In genomic region chr16:94533679-94534078, GRCm38 (mm10) we compare ENCODE assay signal across 29 mouse cellular contexts. TPM values are rescaled to one million over a fixed set of nuclear protein-coding genes. Genes with fewer than 3 reads are reported as not detected.
DNase-seq lines count a peak whose midpoint lies in the region; ATAC-seq and TF ChIP-seq lines count a peak whose summit lies in the region.
"Had no signal": no experiment of that assay in that cellular context is flagged by ENCODE, and none has a peak within 500 bp of the region (broad histone marks: within the 10 kb centered on the region; RNA-seq: fewer than 3 reads in every experiment).

No protein-coding gene starts in this region.

- TF ChIP-seq CTCF in kidney, postnatal 0 days (IDR thresholded peaks at IDR 0.05; ENCODE audit: low read depth) = no peak
- TF ChIP-seq CTCF in CH12.LX (conservative IDR thresholded peaks at IDR 0.05 in 1 of 2, IDR thresholded peaks at IDR 0.05 in 1 of 2; ENCODE audit: low read depth in 2 of 2, low read length in 2 of 2) = no peak
- no peak for TF ChIP-seq CTCF in forebrain, postnatal 0 days (IDR thresholded peaks at IDR 0.05; ENCODE audit: low read depth)

- TF ChIP-seq RAD21 in CH12.LX (IDR thresholded peaks at IDR 0.05; ENCODE audit: low read depth, low read length) = no peak

- H3K79me2 ChIP-seq in CH12.LX (replicated peaks; ENCODE audit: control insufficient read depth, extremely low read depth, insufficient read depth, poor library complexity, severe bottlenecking) = no peaks in the 10 kb centered on the region

- dilution Hi-C loops in CH12.LX (cut with MboI; ENCODE audit: extremely low pct_ligation_motif_present, extremely low pct_unique_long_range_greater_than_20kb, low sequenced_read_pairs) = no loop called here

- no peak overlapping the region for H3K9ac ChIP-seq in kidney, postnatal 0 days (ENCODE audit: low read depth, low read length)
- H3K9ac ChIP-seq in kidney, embryonic 15.5 days = no peak overlapping the region
- no peak overlapping the region for H3K9ac ChIP-seq in CH12.LX (ENCODE audit: insufficient read depth, low read depth)
- H3K9ac ChIP-seq in forebrain, postnatal 0 days = no peak overlapping the region
- H3K9ac ChIP-seq: heart, embryonic 13.5 days; hindbrain, embryonic 12.5 days; intestine, embryonic 15.5 days; limb, embryonic 12.5 days; liver, embryonic 15.5 days; lung, embryonic 14.5 days; neural tube, embryonic 12.5 days had no signal

- no peak for TF ChIP-seq EP300 in CH12.LX (IDR thresholded peaks at IDR 0.05; ENCODE audit: low read length)

- no peaks in the 10 kb centered on the region for H3K27me3 ChIP-seq in kidney, postnatal 0 days (ENCODE audit: insufficient read depth, low read length)
- no peaks in the 10 kb centered on the region for H3K27me3 ChIP-seq in kidney, embryonic 15.5 days
- no peaks in the 10 kb centered on the region for H3K27me3 ChIP-seq in CH12.LX (replicated peaks)
- H3K27me3 ChIP-seq in splenic B cell, adult 2 months (ENCODE audit: control insufficient read depth, insufficient read depth, low read length, poor library complexity, severe bottlenecking) = no peaks in the 10 kb centered on the region
- H3K27me3 ChIP-seq in forebrain, postnatal 0 days (ENCODE audit: insufficient read depth, low read length) = no peaks in the 10 kb centered on the region
- H3K27me3 ChIP-seq: heart, embryonic 13.5 days; hindbrain, embryonic 12.5 days; intestine, embryonic 15.5 days; limb, embryonic 12.5 days; liver, embryonic 15.5 days; neural tube, embryonic 12.5 days had no signal

- H3K4me1 ChIP-seq in kidney, postnatal 0 days (replicated peaks; ENCODE audit: insufficient read depth, low read length) = 0 out of 2 replicates have a peak, but pooled peaks cover 4% of the 10 kb centered on the region
- H3K4me1 ChIP-seq in kidney, embryonic 15.5 days = peaks cover 13% of the 10 kb centered on the region
- H3K4me1 ChIP-seq in CH12.LX (ENCODE audit: control insufficient read depth in 1 of 2, insufficient read depth in 2 of 2) = peaks cover 9 to 36% of the 10 kb centered on the region in 2 experiments
- H3K4me1 ChIP-seq in forebrain, postnatal 0 days (ENCODE audit: insufficient read depth) = no peaks in the 10 kb centered on the region
- H3K4me1 ChIP-seq: hindbrain, embryonic 12.5 days; neural tube, embryonic 12.5 days had no signal

- H3K4me3 ChIP-seq in kidney, postnatal 0 days (replicated peaks; ENCODE audit: low read depth, low read length) = no peak overlapping the region
- no peak overlapping the region for H3K4me3 ChIP-seq in kidney, embryonic 15.5 days (replicated peaks)
- no peak overlapping the region for H3K4me3 ChIP-seq in CH12.LX (replicated peaks in 1 of 3; ENCODE audit: low read depth in 2 of 3, low read length in 2 of 3, poor library complexity in 1 of 3)
- no peak overlapping the region for H3K4me3 ChIP-seq in forebrain, postnatal 0 days (ENCODE audit: low read depth, low read length)
- H3K4me3 ChIP-seq: erythroblast, embryonic 14.5 days; heart, embryonic 13.5 days; hindbrain, embryonic 12.5 days; intestine, embryonic 15.5 days; limb, embryonic 12.5 days; liver, embryonic 15.5 days; neural tube, embryonic 12.5 days had no signal

- no peak overlapping the region for H3K27ac ChIP-seq in kidney, postnatal 0 days
- H3K27ac ChIP-seq in kidney, embryonic 15.5 days = no peak overlapping the region
- no peak overlapping the region for H3K27ac ChIP-seq in CH12.LX (ENCODE audit: insufficient read depth, low read depth)
- no peak overlapping the region for H3K27ac ChIP-seq in forebrain, postnatal 0 days (ENCODE audit: low read depth, low read length)
- H3K27ac ChIP-seq: heart, embryonic 13.5 days; hindbrain, embryonic 12.5 days; hindbrain, postnatal 0 days; intestine, embryonic 15.5 days; limb, embryonic 12.5 days; liver, embryonic 15.5 days; neural tube, embryonic 12.5 days; stomach, postnatal 0 days had no signal

- H3K4me2 ChIP-seq in kidney, postnatal 0 days (ENCODE audit: low read length) = no peak overlapping the region
- no peak overlapping the region for H3K4me2 ChIP-seq in kidney, embryonic 15.5 days
- H3K4me2 ChIP-seq in CH12.LX (ENCODE audit: insufficient read depth, low read depth, poor library complexity, severe bottlenecking) = 0 out of 2 replicates have a peak overlapping the region, but pooled peaks have one; percentile 2
- H3K4me2 ChIP-seq in forebrain, postnatal 0 days (ENCODE audit: low read depth) = no peak overlapping the region
- H3K4me2 ChIP-seq: heart, embryonic 13.5 days; hindbrain, embryonic 12.5 days; intestine, embryonic 15.5 days; limb, embryonic 12.5 days; liver, embryonic 15.5 days; lung, embryonic 14.5 days; midbrain, embryonic 11.5 days; neural tube, embryonic 12.5 days had no signal

- no peaks in the 10 kb centered on the region for H3K9me3 ChIP-seq in kidney, postnatal 0 days (replicated peaks; ENCODE audit: low read length)
- no peaks in the 10 kb centered on the region for H3K9me3 ChIP-seq in kidney, embryonic 15.5 days (replicated peaks)
- H3K9me3 ChIP-seq in CH12.LX (replicated peaks; ENCODE audit: low read length) = no peaks in the 10 kb centered on the region
- no peaks in the 10 kb centered on the region for H3K9me3 ChIP-seq in forebrain, postnatal 0 days (ENCODE audit: low read length)
- H3K9me3 ChIP-seq: heart, embryonic 13.5 days; hindbrain, embryonic 12.5 days; intestine, embryonic 15.5 days; limb, embryonic 12.5 days; liver, embryonic 15.5 days; neural tube, embryonic 12.5 days had no signal

- 59% methylated on average over 6 of the region's 6 CpGs for WGBS in kidney, postnatal 0 days
- WGBS in kidney, embryonic 15.5 days = 76% methylated on average over 6 of the region's 6 CpGs
- 73% methylated on average over 6 of the region's 6 CpGs for WGBS in forebrain, postnatal 0 days

- no peak for ATAC-seq in kidney, postnatal 0 days (replicated peaks; ENCODE audit: low FRiP score, low read depth)
- no peak for ATAC-seq in kidney, embryonic 15.5 days (replicated peaks; ENCODE audit: low FRiP score)
- ATAC-seq in forebrain, postnatal 0 days = no peak
- ATAC-seq: CD4-positive, CD25-positive, alpha-beta regulatory T cell, adult 4 months; forebrain, embryonic 16.5 days; hindbrain, postnatal 0 days; intestine, embryonic 15.5 days; midbrain, embryonic 16.5 days had no signal

- intact Hi-C loops in gastrocnemius, postnatal 14 days (cut with DNase I; ENCODE audit: low total_unique reads) = no loop called here

- in situ Hi-C loops in CH12.LX (cut with MboI; ENCODE audit: low pct_ligation_motif_present, low pct_unique_long_range_greater_than_20kb, low sequenced_read_pairs) = no loop called here

- no peak for TF ChIP-seq POLR2A in CH12.LX (IDR thresholded peaks at IDR 0.05; ENCODE audit: low read depth, low read length)

- peak; percentile 38 for DNase-seq in gastrocnemius, postnatal 14 days
- DNase-seq in gastrocnemius, postnatal 10 days = no peak
- peak; percentile 45 for DNase-seq in kidney, postnatal 0 days (ENCODE audit: low spot score)
- DNase-seq in CH12.LX (ENCODE audit: extremely low read depth) = peak; percentile 23
- DNase-seq in splenic B cell, adult 2 months (ENCODE audit: low read depth, low spot score) = peak; percentile 41
- DNase-seq in forebrain, postnatal 0 days = no peak
- DNase-seq: adrenal gland, postnatal 25 days; cerebellum, adult 18-20 months; cerebellum, postnatal 10 days; kidney, postnatal 14 days; lung, embryonic 14.5 days; right cerebral cortex, adult 18-20 months; spleen, adult 18-20 months; thymus, adult 18-20 months; thymus, postnatal 25 days had no signal

- no peaks in the 10 kb centered on the region for H3K36me3 ChIP-seq in kidney, postnatal 0 days (ENCODE audit: insufficient read depth, low read length)
- no peaks in the 10 kb centered on the region for H3K36me3 ChIP-seq in kidney, embryonic 15.5 days
- H3K36me3 ChIP-seq in CH12.LX (replicated peaks in 1 of 2; ENCODE audit: control insufficient read depth in 1 of 2, insufficient read depth in 1 of 2, low read length in 1 of 2) = peaks cover 0 to 4% of the 10 kb centered on the region in 2 experiments
- H3K36me3 ChIP-seq in splenic B cell, adult 2 months (ENCODE audit: control insufficient read depth, insufficient read depth, low read length, poor library complexity, severe bottlenecking) = no peaks in the 10 kb centered on the region
- no peaks in the 10 kb centered on the region for H3K36me3 ChIP-seq in forebrain, postnatal 0 days (ENCODE audit: insufficient read depth)
- H3K36me3 ChIP-seq: heart, embryonic 13.5 days; hindbrain, embryonic 12.5 days; intestine, embryonic 15.5 days; limb, embryonic 12.5 days; liver, embryonic 15.5 days; neural tube, embryonic 12.5 days had no signal

TF ChIP-seq in CH12.LX, 34 proteins besides CTCF, POLR2A, EP300 and RAD21 (continues in another document):
- TF ChIP-seq CHD1 (IDR thresholded peaks at IDR 0.05; ENCODE audit: low read depth, low read length) (no peak), TCF12 (IDR thresholded peaks at IDR 0.05; ENCODE audit: low read depth, low read length) (no peak), E2F4 (IDR thresholded peaks at IDR 0.05; ENCODE audit: insufficient replicate concordance, low read depth, low read length) (no peak), JUND (conservative IDR thresholded peaks at IDR 0.05; ENCODE audit: low read depth, low read length) (no peak), ZC3H11A (IDR thresholded peaks at IDR 0.05; ENCODE audit: low read depth, low read length) (no peak), UBTF (IDR thresholded peaks at IDR 0.05; ENCODE audit: low read depth, low read length) (no peak), NELFE (IDR thresholded peaks at IDR 0.05; ENCODE audit: low read depth, low read length) (no peak)

RNA-seq across cellular contexts. Expression of gene Vps26c, which starts 7.0 kb away (rescaled TPM):
- 10 to 100 TPM; 11.8 to 14.9 TPM for total RNA-seq in gastrocnemius, postnatal 14 days (2021)
- 10 to 100 TPM; 21.0 to 25.2 TPM for total RNA-seq in gastrocnemius, postnatal 10 days (2021)
- polyA plus RNA-seq in kidney, postnatal 0 days (2015; fragmentation: Nextera tagmentation; extraction: Ambion mirVana) = 42.3 and 48.9 TPM in 2 replicates
- polyA plus RNA-seq in kidney, embryonic 15.5 days (2015; fragmentation: Nextera tagmentation; extraction: Ambion mirVana) = 56.4 and 59.3 TPM in 2 replicates
- total RNA-seq in CH12.LX (2012; rRNA removed) (46.9 and 47.8 TPM in 2 replicates), CH12.LX (2014; rRNA removed) (74.4 and 75.5 TPM in 2 replicates)
- polyA plus RNA-seq in CH12.LX (2012; ENCODE audit: insufficient read length, low read depth) = 40.0 and 43.5 TPM in 2 replicates
- 72.2 and 82.0 TPM in 2 replicates for total RNA-seq in forebrain, postnatal 0 days (2014; rRNA removed)
- polyA plus RNA-seq in forebrain, postnatal 0 days (2015; fragmentation: Nextera tagmentation; extraction: Ambion mirVana) = 48.2 and 55.0 TPM in 2 replicates

RNA-seq across cellular contexts. Expression of gene Dyrk1a, which starts 36.1 kb away (rescaled TPM):
- total RNA-seq in gastrocnemius, postnatal 14 days (2021) = 10 to 100 TPM; 60.6 to 66.2 TPM
- total RNA-seq in gastrocnemius, postnatal 10 days (2021) = 10 to 100 TPM; 83.9 to 93.5 TPM
- polyA plus RNA-seq in kidney, postnatal 0 days (2015; fragmentation: Nextera tagmentation; extraction: Ambion mirVana) = 8.5 and 8.6 TPM in 2 replicates
- 8.7 and 9.7 TPM in 2 replicates for polyA plus RNA-seq in kidney, embryonic 15.5 days (2015; fragmentation: Nextera tagmentation; extraction: Ambion mirVana)
- total RNA-seq in CH12.LX (2012; rRNA removed) = 32.4 and 36.1 TPM in 2 replicates
- 39.2 and 40.4 TPM in 2 replicates for total RNA-seq in CH12.LX (2014; rRNA removed)
- 42.9 and 53.7 TPM in 2 replicates for polyA plus RNA-seq in CH12.LX (2012; ENCODE audit: insufficient read length, low read depth)
- total RNA-seq in forebrain, postnatal 0 days (2014; rRNA removed) = 68.8 and 101 TPM in 2 replicates
- 10.5 and 13.5 TPM in 2 replicates for polyA plus RNA-seq in forebrain, postnatal 0 days (2015; fragmentation: Nextera tagmentation; extraction: Ambion mirVana)

Comparison
In these comparisons a context has a peak if more than half of its experiments do, and no peak if none do; other contexts are left out.
1. DNase-seq: peak in gastrocnemius, postnatal 14 days (single experiment), kidney, postnatal 0 days (single experiment), CH12.LX (single experiment) and splenic B cell, adult 2 months (single experiment); none in gastrocnemius, postnatal 10 days (single experiment) and forebrain, postnatal 0 days (single experiment).